Mouse (Mus musculus) stomach, embryonic 14.5 days (tissue): ENCODE measurements around the gene Trank1. TPM values are rescaled to one million over a fixed set of nuclear protein-coding genes. Genes with fewer than 3 reads are reported as not detected.

Source experiments
- ATAC-seq: fragments of 200-750 bp; cut with Nextera tagmentation; 2 replicates; pipeline ENCODE4 v1.8.0; 2017; ENCODE audit warnings: low read depth, moderate TSS enrichment; ENCODE audit not compliant: insufficient number of reproducible peaks, insufficient read depth, low FRiP score
- H3K27ac ChIP-seq: fragments of 300-500 bp; sonication (generic); 2 replicates; pipeline ENCODE4 v1.5.1; 2014; ENCODE audit warnings: mild to moderate bottlenecking, low read length, moderate library complexity, mixed read lengths
- H3K27me3 ChIP-seq: fragments of 300-500 bp; sonication (generic); 2 replicates; pipeline ENCODE4 v1.6.1; 2014; ENCODE audit warnings: low read length, control low read depth, mixed read lengths; ENCODE audit not compliant: control insufficient read depth, insufficient read depth
- H3K36me3 ChIP-seq: fragments of 300-500 bp; sonication (generic); 2 replicates; pipeline ENCODE4 v1.6.1; 2014; ENCODE audit warnings: mild to moderate bottlenecking, control low read depth, low read length, moderate library complexity, mixed read lengths; ENCODE audit not compliant: control insufficient read depth, insufficient read depth
- H3K4me1 ChIP-seq: fragments of 300-500 bp; sonication (generic); 2 replicates; pipeline ENCODE4 v1.6.1; 2014; ENCODE audit warnings: low read length, control low read depth, mixed read lengths; ENCODE audit not compliant: control insufficient read depth, insufficient read depth
- H3K4me2 ChIP-seq: fragments of 300-500 bp; sonication (generic); replicated peaks from 2 replicates; pipeline ENCODE4 v1.6.1; 2014; ENCODE audit warnings: low read depth, low read length, control low read depth
- H3K4me3 ChIP-seq: fragments of 300-500 bp; sonication (generic); 2 replicates; pipeline ENCODE4 v1.5.1; 2014; ENCODE audit warnings: low read depth, low read length, control low read depth
- H3K9ac ChIP-seq: fragments of 300-500 bp; sonication (generic); replicated peaks from 2 replicates; pipeline ENCODE4 v1.6.1; 2014; ENCODE audit warnings: low read depth, mild to moderate bottlenecking, control low read depth, low read length, moderate library complexity, mixed read lengths
- H3K9me3 ChIP-seq: fragments of 300-500 bp; sonication (generic); 2 replicates; pipeline ENCODE4 v1.6.1; 2016; ENCODE audit warnings: low read depth, low read length, control low read depth; ENCODE audit not compliant: control insufficient read depth
- WGBS: fragments of 180-500 bp; shearing (Covaris S2); extraction: QIAGEN DNeasy Blood & Tissue Kit; methylation state at CpG from one replicate; pipeline ENCODE4 v1.1.7; 2014; 5-methylcytosine and 5-hydroxymethylcytosine counted together
- polyA plus RNA-seq: library from polyadenylated mRNA; unstranded; fragments of >200 nt; fragmentation: Nextera tagmentation; extraction: Ambion mirVana; gene quantifications from 2 replicates; pipeline ENCODE4 v1.2.1, GENCODE M21; 2014

Trank1 gene
- polyA plus RNA-seq, 1 experiment from 2014 or later, result 0.10 TPM

DNA sequence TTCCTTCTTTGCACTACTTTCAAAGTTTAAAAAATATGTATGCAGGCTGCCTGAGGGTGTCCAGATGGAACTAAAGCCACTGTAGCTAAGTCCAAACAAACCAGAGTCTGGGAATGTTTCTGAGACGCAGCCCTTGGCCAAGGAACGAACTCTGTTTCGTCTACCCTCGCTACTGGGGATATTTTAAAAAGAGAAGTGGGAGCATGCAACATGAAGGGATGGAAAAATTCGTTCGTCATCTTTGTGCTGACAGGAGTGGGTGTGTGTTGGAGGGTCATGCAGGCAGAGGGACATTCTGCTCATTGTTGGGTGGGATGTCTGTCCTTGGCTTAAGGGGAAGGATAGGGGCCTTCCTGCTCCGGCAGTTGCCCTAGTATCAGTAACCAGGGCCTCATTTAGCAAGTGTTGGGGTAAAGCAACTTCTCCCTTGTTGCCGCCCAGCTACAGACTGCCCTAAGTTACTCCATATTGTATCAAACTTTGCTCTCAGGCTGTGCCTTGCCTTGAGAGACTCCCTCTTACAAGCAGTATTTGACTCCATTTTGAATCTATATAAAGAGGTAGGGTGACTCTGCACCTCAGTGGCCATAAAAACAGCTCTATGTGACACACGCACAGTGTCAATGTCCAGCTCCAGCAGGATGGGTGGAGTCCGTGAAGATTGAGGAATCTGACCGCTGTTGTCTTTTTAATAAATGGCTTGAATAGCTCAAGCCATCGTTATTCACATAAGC lies 93.0 kb downstream of the Trank1 start:
- Histone ChIP-seq H3K4me2 (no peak overlapping the region), H3K27ac (no peak overlapping the region), H3K9me3 (no peaks in the 10 kb centered on the region), H3K4me3 (no peak overlapping the region), H3K9ac (no peak overlapping the region), H3K27me3 (no peaks in the 10 kb centered on the region), H3K36me3 (no peaks in the 10 kb centered on the region), H3K4me1 (peaks cover 8% of the 10 kb centered on the region)
- no peak for ATAC-seq
- 71% methylated on average over 12 of the region's 12 CpGs for WGBS

GRCm38 (mm10) chr9:111405080-111405428 lies 93.5 kb downstream of the Trank1 start:
- Histone ChIP-seq H3K4me2 (no peak overlapping the region), H3K9me3 (no peaks in the 10 kb centered on the region), H3K27ac (no peak overlapping the region), H3K36me3 (no peaks in the 10 kb centered on the region), H3K4me1 (peaks cover 8% of the 10 kb centered on the region), H3K4me3 (no peak overlapping the region), H3K27me3 (no peaks in the 10 kb centered on the region), H3K9ac (no peak overlapping the region)
- ATAC-seq, result no peak
- 87% methylated on average over 6 of the region's 6 CpGs for WGBS

DNA sequence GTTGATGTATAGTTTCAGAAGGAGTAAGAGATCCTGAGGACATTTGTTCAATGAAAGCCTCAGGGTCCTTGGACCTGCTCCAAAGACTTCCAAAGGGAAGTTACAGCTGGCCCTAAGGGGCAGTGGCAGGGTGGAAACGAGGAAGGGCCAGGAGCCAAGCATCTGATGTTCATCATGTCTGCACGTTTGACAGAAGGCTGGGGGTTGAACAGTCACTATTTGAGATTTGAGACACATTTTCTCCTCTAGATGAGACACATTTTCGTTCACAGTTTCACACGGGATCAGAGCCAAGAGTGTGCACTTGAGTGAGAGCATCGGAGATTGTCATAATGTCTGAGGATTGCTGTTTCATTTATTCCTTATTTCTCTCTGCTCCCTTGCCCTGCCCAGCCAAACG lies 96.5 kb downstream of the Trank1 start:
- 44% methylated on average over 6 of the region's 6 CpGs for WGBS

DNA sequence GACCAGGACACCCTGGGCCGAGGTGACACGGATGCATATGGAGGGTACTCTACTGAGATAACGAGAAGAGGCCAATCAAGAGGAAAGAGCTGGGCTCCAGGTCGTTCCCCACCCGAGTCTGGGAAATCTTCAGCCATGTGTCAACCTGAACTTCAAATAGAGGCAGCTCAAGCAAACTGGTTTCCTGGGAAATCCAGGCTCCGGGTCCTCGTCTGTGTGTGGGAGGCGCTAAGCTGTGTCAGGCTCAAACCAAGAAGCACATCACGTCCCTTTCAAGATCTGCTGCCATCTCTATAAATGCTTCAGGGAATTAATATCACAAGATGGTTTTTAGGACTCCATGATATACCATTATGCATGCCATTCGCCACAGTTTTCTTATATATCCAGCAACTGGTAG lies 96.9 kb downstream of the Trank1 start:
- peak overlapping the region; percentile 21; the same call in 1 of the 2 replicates for H3K27ac ChIP-seq
- no peaks in the 10 kb centered on the region for H3K9me3 ChIP-seq
- H3K36me3 ChIP-seq, result no peaks in the 10 kb centered on the region
- WGBS, result 68% methylated on average over 10 of the region's 10 CpGs
- no peak overlapping the region for H3K4me2 ChIP-seq
- H3K9ac ChIP-seq, result no peak overlapping the region
- no peaks in the 10 kb centered on the region for H3K27me3 ChIP-seq
- peaks cover 8% of the 10 kb centered on the region for H3K4me1 ChIP-seq
- H3K4me3 ChIP-seq, result no peak overlapping the region
- ATAC-seq, result no peak

More for the DNA sequence above, 96.5 kb downstream of the Trank1 start:
- H3K4me2 ChIP-seq, result no peak overlapping the region
- peaks cover 8% of the 10 kb centered on the region for H3K4me1 ChIP-seq
- peak; percentile 54; the same call in 1 of the 2 replicates for ATAC-seq
- no peaks in the 10 kb centered on the region for H3K36me3 ChIP-seq
- H3K27me3 ChIP-seq, result no peaks in the 10 kb centered on the region
- H3K9ac ChIP-seq, result no peak overlapping the region
- H3K9me3 ChIP-seq, result no peaks in the 10 kb centered on the region
- no peak overlapping the region for H3K4me3 ChIP-seq
- H3K27ac ChIP-seq, result peak overlapping the region; percentile 21; the same call in 1 of the 2 replicates

DNA sequence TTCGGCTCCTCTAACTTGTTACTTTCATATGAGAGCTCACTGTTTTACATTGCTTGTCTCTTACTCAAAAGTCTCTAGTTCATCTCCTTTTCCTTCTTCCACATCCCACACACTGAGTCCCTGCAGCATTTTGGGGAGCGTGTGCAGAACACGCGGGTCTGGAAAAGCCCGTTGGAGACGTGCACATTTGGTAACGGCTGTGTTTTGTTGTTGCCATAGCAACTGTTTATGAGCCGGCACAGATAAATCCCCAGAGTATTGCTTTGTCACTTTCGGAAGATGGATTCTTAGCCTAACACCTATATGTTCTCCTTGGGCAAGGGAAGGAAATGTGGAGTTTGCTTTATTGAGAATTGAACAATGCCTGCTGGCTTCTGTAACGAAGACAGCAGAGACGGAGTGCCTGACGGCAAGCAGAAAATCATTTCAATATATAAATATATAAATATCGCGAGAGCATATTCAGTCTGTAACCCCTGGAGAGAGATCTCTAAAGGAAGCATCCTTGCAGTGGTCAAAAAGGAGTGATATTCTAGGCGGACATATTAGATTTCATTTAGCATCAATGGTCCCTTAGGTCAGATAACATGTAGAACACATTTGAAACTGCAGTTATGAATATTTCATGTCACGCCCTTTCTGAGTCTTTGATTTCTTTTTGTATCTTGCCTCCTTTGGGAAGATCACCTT lies 101.1 kb downstream of the Trank1 start:
- Histone ChIP-seq H3K36me3 (no peaks in the 10 kb centered on the region), H3K27ac (no peak overlapping the region), H3K27me3 (no peaks in the 10 kb centered on the region), H3K4me1 (no peaks in the 10 kb centered on the region; the same call in 1 of the 2 replicates), H3K9me3 (no peaks in the 10 kb centered on the region), H3K4me3 (no peak overlapping the region), H3K9ac (no peak overlapping the region), H3K4me2 (no peak overlapping the region)
- ATAC-seq, result no peak
- 80% methylated on average over 16 of the region's 16 CpGs for WGBS

DNA sequence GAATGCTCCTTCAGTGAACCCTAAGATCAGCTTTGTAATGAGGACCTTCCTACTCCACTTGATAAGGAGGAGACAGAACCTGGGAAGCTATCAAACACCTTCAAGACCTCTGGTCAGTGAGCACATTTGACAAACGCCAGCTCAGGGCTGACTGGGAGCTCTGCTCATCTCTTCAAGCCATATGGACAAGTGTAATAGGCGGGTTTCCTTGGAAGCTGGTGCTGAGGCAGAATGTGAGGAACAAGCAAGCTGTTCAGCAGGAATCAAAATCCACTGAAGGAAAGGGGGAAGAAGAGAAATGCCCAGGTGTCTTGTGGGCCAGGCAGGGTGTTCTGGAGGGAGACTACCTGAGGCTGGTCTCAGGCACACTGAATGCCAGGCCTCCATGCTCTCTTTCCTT lies 110.3 kb downstream of the Trank1 start:
- no peak overlapping the region for H3K4me3 ChIP-seq
- 75% methylated on average over 2 of the region's 2 CpGs for WGBS
- no peaks in the 10 kb centered on the region for H3K27me3 ChIP-seq
- no peak overlapping the region for H3K9ac ChIP-seq
- H3K9me3 ChIP-seq, result no peaks in the 10 kb centered on the region
- H3K4me2 ChIP-seq, result no peak overlapping the region
- no peak for ATAC-seq
- H3K27ac ChIP-seq, result no peak overlapping the region
- H3K36me3 ChIP-seq, result no peaks in the 10 kb centered on the region
- no peaks in the 10 kb centered on the region for H3K4me1 ChIP-seq

- Histone ChIP-seq H3K9me3 (no peaks in the 10 kb centered on the region), H3K4me1 (no peaks in the 10 kb centered on the region), H3K27me3 (no peaks in the 10 kb centered on the region), H3K27ac (no peak overlapping the region), H3K4me2 (no peak overlapping the region), H3K36me3 (no peaks in the 10 kb centered on the region), H3K4me3 (no peak overlapping the region), H3K9ac (no peak overlapping the region)
- ATAC-seq, result no peak
- WGBS, result 49% methylated on average over 5 of the region's 5 CpGs
Measured at GRCm38 (mm10) chr9:111422567-111422966, 111.0 kb downstream of the Trank1 start.

GRCm38 (mm10) chr9:111425113-111425512 lies 113.6 kb downstream of the Trank1 start:
- no peaks in the 10 kb centered on the region for H3K27me3 ChIP-seq
- H3K4me2 ChIP-seq, result no peak overlapping the region
- no peak for ATAC-seq
- no peak overlapping the region for H3K9ac ChIP-seq
- no peaks in the 10 kb centered on the region for H3K36me3 ChIP-seq
- H3K4me1 ChIP-seq, result no peaks in the 10 kb centered on the region
- WGBS, result 72% methylated on average over 6 of the region's 6 CpGs
- no peak overlapping the region for H3K27ac ChIP-seq
- H3K4me3 ChIP-seq, result no peak overlapping the region
- H3K9me3 ChIP-seq, result no peaks in the 10 kb centered on the region
